Mouse (Mus musculus): ENCODE data around the gene N4bp2.

DNA sequence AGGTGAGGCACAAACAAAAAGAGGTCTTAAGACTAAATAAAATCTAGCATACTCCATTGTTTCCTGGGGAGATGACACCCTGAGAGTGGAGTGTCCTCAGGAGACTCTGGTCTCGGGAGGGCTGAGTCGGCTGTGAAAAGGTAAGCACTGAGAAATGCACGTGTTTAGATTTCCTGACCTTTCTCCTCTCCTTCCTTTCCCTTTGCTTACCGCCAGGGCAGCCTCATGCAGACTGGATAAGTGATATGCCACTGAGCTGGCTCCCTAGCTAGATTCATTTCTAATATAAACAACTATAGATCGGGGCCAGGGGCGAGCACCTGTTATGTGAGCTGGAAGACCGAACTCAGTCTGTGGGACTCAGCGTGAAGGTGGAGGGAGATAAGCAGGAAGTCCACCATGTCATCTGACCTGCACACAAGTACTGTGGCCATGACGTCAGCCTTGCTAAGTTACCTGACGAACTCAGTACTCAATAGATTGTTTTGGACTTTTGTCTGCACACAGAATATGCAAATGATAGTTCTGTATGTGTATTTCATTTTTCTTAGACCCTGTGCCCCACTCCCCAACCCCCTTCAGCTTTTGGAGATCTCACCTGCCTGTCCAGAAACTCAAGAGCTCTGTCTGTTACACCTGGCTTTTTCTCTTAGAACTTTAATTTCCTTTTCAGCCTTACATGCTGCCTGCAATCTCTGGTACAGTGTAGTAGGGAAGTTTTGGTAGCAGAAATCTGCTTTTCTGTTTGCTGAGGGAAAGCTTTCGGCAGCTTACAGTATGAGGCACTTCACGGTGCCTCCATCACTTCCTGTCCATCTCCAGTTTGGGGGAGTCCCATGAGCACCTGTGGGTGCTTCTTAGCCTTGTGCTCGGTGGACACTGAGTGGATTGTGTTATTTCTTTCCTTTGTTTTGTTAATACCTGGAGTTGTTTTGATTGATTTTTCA, 18.7 kb downstream of the N4bp2 start:
- TF ChIP-seq CTCF (IDR thresholded peaks at IDR 0.05; ENCODE audit: insufficient read depth, low read depth, low read length) (no peak), POLR2A (IDR thresholded peaks at IDR 0.05; ENCODE audit: insufficient read depth, low read depth, low read length) (no peak)

All from olfactory bulb, adult 2 months (tissue).